Mouse (Mus musculus) urinary bladder, postnatal 36 days (tissue): ENCODE measurements around the gene Lrp10.

Experiments used
- DNase-seq, 2 experiments: peaks; one replicate each; pipeline ENCODE4 v3.0.0; 2022; ENCODE audit warnings: low spot score in 2 of 2, mixed read lengths in 1 of 2

Lrp10 gene

GRCm38 (mm10) chr14:54433941-54434531 is 29.9 kb upstream of the Lrp10 start:
- peak; percentile 61 to 69 for DNase-seq

GRCm38 (mm10) chr14:54435194-54435918 is 28.6 kb upstream of the Lrp10 start:
- DNase-seq = no peak

DNA sequence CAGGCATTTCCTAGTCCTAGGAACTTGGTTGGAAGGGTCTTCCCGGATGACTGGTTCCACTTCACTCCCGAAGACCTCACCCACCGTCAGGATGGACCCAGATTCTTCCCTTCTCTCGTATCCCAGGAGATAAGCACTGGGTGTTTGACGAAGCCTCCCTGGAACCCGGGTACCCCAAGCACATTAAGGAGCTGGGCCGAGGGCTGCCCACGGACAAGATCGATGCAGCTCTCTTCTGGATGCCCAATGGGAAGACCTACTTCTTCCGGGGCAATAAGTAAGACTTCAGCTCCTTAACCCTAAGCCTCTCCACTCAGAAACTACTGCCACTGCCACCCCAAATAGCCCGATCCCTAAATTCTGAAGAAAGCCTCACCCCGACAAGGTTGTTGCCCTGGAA is 24.8 kb upstream of the Lrp10 start:
- DNase-seq = no peak

DNA sequence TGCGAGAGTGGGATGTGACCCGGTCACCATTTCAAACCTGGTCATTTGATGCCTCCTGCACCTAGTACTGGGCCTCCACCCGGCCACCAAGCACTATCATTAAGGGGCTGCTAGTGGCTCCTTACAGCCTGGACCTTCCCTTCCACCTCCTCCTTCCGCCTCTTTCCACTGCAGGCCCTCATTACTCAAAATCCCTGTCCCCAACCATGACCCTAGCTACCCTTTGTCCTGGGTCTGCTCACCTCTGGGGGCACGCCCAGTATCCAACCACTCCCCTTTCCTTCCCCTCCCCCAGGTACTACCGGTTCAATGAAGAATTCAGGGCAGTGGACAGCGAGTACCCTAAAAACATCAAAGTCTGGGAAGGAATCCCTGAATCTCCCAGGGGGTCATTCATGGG is 24.3 kb upstream of the Lrp10 start:
- no peak for DNase-seq

DNA sequence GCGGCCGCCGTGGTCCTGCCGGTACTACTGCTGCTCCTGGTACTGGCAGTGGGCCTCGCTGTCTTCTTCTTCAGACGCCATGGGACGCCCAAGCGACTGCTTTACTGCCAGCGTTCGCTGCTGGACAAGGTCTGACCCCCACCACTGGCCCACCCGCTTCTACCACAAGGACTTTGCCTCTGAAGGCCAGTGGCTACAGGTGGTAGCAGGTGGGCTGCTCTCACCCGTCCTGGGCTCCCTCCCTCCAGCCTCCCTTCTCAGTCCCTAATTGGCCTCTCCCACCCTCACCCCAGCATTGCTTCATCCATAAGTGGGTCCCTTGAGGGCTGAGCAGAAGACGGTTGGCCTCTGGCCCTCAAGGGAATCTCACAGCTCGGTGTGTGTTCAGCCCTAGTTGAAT is 23.4 kb upstream of the Lrp10 start:
- DNase-seq = no peak

GRCm38 (mm10) chr14:54441365-54441764 is 22.6 kb upstream of the Lrp10 start:
- DNase-seq = no peak

GRCm38 (mm10) chr14:54442548-54442947 is 21.4 kb upstream of the Lrp10 start:
- no peak for DNase-seq

GRCm38 (mm10) chr14:54443196-54443595 is 20.7 kb upstream of the Lrp10 start:
- DNase-seq = peak; percentile 33 to 69

DNA sequence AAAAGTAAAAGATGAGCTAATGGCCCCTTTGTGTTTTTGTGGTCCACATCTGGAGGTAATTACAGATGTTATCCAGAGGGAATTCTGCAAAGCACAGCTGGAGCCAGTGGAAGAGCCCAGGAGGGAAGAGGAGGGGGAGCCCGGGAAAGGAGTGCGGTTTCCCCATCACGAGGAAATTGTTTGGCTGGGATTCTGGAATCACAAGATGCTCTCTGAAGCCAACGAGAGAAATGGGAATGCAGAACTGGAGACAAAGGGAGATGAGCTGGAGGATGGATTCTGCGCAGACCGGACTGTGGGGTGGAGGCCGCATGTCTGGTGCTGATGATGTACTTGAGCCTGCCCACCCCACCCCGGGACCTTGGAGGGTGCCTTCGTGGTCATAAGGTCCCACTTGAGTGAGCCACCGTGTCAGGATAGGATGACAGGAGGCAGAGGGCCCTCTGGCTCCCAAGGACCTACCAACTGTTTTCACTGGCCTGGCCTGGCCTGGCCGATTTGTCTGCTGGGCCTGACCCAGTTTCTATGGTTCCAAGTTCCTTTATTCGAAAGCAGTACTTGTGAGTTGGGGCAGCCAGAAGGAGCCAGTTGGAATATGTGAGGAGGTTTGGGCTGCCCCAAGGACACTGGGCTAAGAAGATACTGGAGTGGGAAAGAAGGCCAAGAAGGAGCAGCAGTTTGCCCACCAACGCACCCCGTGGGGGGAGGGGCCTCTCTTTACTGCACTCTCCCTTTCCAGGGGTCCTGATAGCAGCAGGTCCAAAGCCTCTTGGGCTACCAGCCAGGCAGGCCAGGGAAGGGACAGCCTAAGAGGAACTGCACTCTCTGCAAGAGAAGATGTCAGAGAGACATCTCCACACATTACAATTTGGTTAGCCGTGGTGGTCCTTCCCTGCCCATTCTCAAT is 20.0 kb upstream of the Lrp10 start:
- DNase-seq = peak; percentile 61 to 78

DNA sequence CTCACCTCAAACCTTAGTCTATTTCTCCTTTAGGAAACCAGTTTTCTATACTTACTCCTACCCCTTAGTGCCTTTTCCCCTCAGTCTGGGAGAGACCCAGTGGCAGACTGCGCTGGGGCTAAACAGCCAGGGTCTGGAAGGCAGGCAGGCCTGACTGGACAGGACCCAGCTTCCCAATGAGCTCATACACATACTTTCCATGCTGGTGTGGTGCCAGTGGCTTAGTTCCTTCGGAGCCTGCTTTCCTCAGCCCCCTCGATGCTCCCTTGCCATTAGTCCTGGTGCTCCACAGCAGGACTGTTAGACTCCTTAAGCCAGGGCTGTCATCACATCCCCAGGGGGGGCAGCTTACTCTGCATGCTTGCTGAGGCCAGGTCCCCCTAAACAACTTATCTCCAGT is 18.5 kb upstream of the Lrp10 start:
- DNase-seq = peak in 1 of 2 experiments; percentile 19

- DNase-seq = no peak
Observed at GRCm38 (mm10) chr14:54453566-54453965, 10.4 kb upstream of the Lrp10 start.

DNA sequence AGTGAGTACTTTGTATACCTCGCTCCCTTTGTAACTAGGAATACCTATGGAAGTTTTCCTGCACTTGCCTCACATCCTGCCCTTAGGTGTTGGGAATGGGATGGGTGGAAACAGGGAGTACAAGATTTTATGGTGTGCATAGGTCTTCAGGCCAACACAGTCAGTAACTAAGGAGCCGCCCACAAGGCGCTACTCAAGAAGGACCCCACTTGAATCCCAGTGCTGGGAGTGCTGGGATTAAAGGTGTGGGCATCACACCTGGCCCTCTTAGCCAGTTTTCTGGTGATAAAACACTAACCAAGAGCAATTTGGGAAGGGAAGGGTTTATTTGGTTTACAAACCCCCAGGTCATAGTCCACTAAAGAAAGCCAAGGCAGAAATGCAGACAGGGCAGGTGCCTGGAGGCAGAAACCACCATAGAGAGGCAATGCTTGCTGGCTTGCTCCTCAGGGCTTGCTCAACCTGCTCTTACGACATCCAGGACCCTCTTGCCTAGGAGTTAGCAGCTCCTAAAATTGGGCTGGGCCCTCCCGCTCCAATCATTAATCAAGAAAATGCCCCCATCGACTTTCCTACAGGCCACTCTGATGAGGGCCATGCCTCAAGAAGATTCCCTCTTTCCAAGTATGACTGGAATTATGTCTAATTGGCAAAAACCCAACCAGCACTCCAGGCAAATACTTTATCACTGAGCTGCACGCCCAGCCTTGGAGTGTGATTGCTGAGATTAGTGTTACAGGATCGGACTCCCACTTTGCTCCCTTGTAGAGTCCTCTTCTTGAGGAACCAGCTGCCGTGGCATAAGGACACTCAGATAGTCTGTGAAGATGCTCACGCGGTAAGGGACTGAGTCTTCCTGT is 9.0 kb upstream of the Lrp10 start:
- no peak for DNase-seq

- DNase-seq = no peak
Observed at GRCm38 (mm10) chr14:54457907-54458569, 5.9 kb upstream of the Lrp10 start.

- no peak for DNase-seq
Observed at GRCm38 (mm10) chr14:54462146-54462545, 1.8 kb upstream of the Lrp10 start.

DNA sequence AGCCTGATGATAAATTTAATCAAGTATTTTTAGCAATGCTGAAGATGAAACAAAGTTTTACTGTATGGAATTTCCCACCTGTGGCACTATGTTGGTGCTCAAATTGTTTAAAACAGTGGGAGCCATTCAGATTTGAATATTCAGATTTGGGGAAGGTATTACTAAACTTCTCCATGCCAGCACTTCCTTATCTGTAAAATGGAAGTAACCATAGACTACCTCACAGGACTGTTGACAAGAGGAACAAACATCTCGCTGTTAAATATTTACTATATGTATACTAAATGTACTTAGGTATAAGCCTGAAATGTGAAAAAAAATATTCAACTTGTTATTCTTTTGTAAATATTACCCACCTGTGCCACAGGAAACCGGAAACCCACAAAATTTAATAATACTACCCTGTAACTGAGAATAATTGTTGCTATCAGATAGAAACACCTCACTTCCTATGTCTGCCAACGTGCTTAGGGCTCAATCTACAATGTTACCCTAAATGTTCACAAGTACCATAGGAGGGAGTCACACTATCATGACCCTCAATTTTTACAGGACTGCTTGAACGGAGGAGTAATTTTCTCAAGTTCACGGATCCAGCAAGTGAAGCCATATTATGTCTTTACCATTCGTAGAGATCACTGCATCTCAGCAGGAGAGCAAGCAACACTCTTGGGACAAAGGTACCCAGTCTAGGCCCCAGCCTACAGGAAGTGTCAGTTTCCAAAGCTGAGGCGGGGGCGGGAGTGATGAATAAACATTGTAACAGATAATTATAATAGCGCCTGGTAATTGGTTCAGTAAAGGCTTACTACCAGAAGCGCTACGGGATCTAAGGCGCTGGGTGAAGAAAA is 604 bp upstream of the Lrp10 start:
- no peak for DNase-seq

GRCm38 (mm10) chr14:54464293-54465005 is 512 bp downstream of the Lrp10 start:
- peak; percentile 70 to 78 for DNase-seq

DNA sequence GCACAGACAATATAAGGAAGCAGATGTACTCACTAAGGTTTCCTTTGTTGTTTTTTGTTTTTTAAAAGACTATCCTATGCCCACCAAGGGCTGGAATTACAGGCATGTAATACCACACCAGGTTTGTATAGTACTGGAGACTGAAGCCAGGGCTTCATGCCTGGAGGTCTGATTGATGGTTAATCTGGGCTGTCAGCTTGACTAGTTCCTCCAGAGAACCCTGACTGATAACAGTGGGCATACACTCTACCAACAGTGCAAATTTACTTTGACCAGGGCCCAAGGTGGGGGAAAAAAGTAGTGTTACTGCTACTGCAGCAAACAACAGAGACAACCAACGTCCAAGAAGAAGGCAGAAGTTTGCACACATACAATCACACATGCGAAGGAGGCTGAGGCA is 7.5 kb downstream of the Lrp10 start:
- DNase-seq = no peak

DNA sequence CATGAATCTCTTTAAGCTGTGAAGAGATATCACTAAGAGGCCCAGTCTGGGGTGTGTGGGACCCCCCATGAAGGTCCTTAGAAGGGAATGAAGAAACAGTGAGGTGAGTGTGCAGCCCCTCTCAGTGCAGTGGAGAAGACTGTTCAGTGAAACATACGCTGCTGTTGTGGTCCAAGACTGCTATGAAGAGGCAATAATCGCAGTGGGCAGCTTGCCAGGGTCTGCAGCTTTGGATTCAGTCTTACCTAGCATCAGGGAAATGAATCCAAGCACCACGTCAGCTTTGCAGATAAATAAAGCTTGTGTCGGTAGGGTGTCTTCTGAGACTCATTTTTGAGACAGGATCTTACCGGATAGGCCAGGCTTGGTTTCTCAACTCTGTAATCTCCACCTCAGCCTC is 8.7 kb downstream of the Lrp10 start:
- no peak for DNase-seq

DNA sequence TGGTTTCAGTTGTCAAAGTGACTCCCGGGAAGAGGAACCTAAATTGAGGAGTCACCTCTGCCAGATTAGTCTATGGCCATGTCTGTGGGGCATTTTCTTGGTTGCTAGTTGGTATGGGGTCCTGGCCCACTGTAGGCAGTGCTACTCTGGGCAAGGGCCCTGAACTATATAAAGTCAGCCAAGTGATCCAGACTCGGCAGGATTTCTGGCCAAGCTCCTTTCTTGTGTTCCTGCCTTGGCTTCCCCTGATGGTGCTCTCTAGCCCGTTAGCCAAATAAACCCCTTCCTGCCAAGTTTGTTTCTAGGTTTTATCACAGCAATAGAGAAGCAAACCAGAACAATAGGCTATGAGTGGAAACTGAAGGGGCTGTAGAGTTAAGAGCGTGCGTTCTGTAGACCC is 10.8 kb downstream of the Lrp10 start:
- DNase-seq = no peak
